Mouse (Mus musculus): ENCODE measurements around the gene Gmppb. TPM values are rescaled to one million over a fixed set of nuclear protein-coding genes. Genes with fewer than 3 reads are reported as not detected.

Gene Gmppb
- polyA plus RNA-seq, 1 experiment from 2014 or later: 18.8 TPM

DNA sequence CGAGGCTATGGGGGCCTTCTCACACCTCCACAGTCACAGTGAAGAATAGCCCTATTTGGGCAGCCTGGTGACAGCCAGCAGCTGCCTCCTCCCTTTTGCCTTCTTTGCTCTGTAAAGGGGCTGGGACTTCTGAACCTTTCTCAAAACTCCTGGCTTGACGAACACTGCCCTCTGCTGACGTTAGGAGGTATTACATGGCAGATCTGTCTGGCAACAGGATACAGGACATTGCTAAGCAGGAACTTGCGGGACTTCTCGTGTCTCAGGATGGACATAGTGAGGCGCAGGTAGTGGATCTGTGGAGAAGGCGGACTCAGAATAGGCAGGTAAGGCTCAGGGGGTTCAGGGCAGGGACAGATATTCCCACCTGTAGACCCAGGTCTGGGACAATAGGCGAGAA lies 18.9 kb downstream of the Gmppb start:
- no peak for ATAC-seq (ENCODE audit: insufficient number of reproducible peaks, insufficient read depth, low FRiP score, low read depth)
- Histone ChIP-seq H3K4me3 (ENCODE audit: control insufficient read depth in 1 of 2, insufficient read depth in 1 of 2, low read depth in 1 of 2, low read length in 2 of 2) (no peak overlapping the region), H3K4me2 (ENCODE audit: low read length) (no peak overlapping the region), H3K27ac (replicated peaks in 1 of 2; ENCODE audit: control insufficient read depth in 1 of 2, insufficient read depth in 1 of 2, low read depth in 2 of 2, low read length in 2 of 2) (no peak overlapping the region), H3K36me3 (ENCODE audit: control insufficient read depth, insufficient read depth, low read length) (peaks cover 60% of the 10 kb centered on the region), H3K27me3 (ENCODE audit: control insufficient read depth, insufficient read depth, low read length) (no peaks in the 10 kb centered on the region), H3K4me1 (ENCODE audit: control insufficient read depth in 2 of 2, insufficient read depth in 2 of 2, low read length in 2 of 2) (peaks cover 11 to 16% of the 10 kb centered on the region in 2 experiments), H3K9me3 (ENCODE audit: control insufficient read depth, low read length) (no peaks in the 10 kb centered on the region), H3K9ac (ENCODE audit: low read length) (no peak overlapping the region; the same call in 1 of the 2 replicates)
- WGBS: 21% methylated on average over 8 of the region's 8 CpGs

DNA sequence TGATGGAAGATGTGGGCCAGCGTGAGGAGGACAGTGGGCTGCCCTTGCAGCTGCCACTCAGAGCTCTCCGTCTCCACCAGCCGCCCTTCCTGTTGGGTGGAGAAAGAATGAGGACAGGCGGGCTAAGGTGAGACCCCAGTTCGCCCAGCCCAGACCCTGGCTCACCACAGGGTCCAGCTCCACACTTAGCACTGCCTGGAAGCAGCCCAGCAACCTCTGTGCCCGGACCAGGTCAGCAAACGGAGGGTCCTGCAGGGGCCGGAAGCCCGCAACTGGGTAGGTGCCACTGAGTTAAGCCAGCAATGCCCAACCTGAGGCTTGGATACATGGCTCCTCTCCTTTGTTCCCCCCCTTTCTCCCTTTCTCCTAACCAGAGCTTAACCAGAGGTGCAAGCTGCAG lies 20.0 kb downstream of the Gmppb start:
- no peak overlapping the region for H3K4me2 ChIP-seq (ENCODE audit: low read length)
- H3K27ac ChIP-seq (replicated peaks in 1 of 2; ENCODE audit: control insufficient read depth in 1 of 2, insufficient read depth in 1 of 2, low read depth in 2 of 2, low read length in 2 of 2): no peak overlapping the region
- no peak for ATAC-seq (ENCODE audit: insufficient number of reproducible peaks, insufficient read depth, low FRiP score, low read depth)
- H3K4me3 ChIP-seq (ENCODE audit: control insufficient read depth in 1 of 2, insufficient read depth in 1 of 2, low read depth in 1 of 2, low read length in 2 of 2): no peak overlapping the region
- H3K27me3 ChIP-seq (ENCODE audit: control insufficient read depth, insufficient read depth, low read length): no peaks in the 10 kb centered on the region
- peaks cover 49% of the 10 kb centered on the region for H3K36me3 ChIP-seq (ENCODE audit: control insufficient read depth, insufficient read depth, low read length)
- WGBS: 83% methylated on average over 9 of the region's 9 CpGs
- H3K9me3 ChIP-seq (ENCODE audit: control insufficient read depth, low read length): no peaks in the 10 kb centered on the region
- peaks cover 15 to 27% of the 10 kb centered on the region in 2 experiments for H3K4me1 ChIP-seq (ENCODE audit: control insufficient read depth in 2 of 2, insufficient read depth in 2 of 2, low read length in 2 of 2)
- no peak overlapping the region for H3K9ac ChIP-seq (ENCODE audit: low read length)

DNA sequence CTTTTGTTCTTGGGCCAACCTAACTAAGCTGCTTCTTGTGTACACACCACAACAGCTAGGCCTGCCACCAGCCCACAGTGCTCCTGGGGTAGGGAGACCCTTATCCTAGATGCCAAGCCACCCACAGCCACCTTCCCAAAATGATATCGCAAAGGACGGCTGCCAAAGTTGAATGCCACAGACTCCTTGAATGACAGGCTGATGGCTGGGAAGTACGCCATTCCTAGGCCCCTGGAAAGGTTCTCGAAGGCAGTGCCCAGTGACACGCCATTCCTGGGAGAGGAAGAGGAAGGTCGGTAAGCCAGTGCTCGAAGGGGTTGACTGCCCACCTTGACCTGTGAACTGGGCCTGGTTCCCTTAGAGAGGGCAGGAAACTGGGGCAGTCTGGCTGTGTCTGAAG lies 20.5 kb downstream of the Gmppb start:
- Histone ChIP-seq H3K27ac (replicated peaks in 1 of 2; ENCODE audit: control insufficient read depth in 1 of 2, insufficient read depth in 1 of 2, low read depth in 2 of 2, low read length in 2 of 2) (no peak overlapping the region), H3K27me3 (ENCODE audit: control insufficient read depth, insufficient read depth, low read length) (no peaks in the 10 kb centered on the region), H3K4me3 (ENCODE audit: control insufficient read depth in 1 of 2, insufficient read depth in 1 of 2, low read depth in 1 of 2, low read length in 2 of 2) (no peak overlapping the region), H3K4me1 (ENCODE audit: control insufficient read depth in 2 of 2, insufficient read depth in 2 of 2, low read length in 2 of 2) (peaks cover 15 to 28% of the 10 kb centered on the region in 2 experiments), H3K4me2 (ENCODE audit: low read length) (no peak overlapping the region), H3K36me3 (ENCODE audit: control insufficient read depth, insufficient read depth, low read length) (peaks cover 44% of the 10 kb centered on the region), H3K9ac (ENCODE audit: low read length) (no peak overlapping the region), H3K9me3 (ENCODE audit: control insufficient read depth, low read length) (no peaks in the 10 kb centered on the region)
- no peak for ATAC-seq (ENCODE audit: insufficient number of reproducible peaks, insufficient read depth, low FRiP score, low read depth)
- 81% methylated on average over 7 of the region's 7 CpGs for WGBS

DNA sequence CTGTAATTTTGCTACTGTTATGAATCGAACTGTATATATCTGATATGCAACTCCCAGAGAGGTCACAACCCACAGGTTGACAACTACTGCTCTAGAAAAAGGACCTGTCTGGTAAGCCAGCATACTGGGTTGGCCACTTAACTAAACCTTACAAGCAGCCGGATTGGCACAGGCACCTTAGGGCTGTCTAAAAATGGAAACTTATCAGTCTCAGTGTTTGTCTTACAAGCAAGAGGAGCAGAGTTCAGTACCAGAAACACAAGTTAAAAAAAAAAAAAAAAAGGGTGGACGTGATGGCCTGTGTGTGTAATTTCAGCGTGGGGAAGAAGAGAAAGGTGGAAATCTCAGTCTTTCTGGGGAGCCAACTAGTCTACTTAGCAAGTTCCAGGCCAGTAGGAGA lies 22.8 kb downstream of the Gmppb start:
- 28% methylated on average over 4 of the region's 4 CpGs for WGBS
- Histone ChIP-seq H3K4me1 (ENCODE audit: control insufficient read depth in 2 of 2, insufficient read depth in 2 of 2, low read length in 2 of 2) (peaks cover 15 to 28% of the 10 kb centered on the region in 2 experiments), H3K9ac (ENCODE audit: low read length) (0 out of 2 replicates have a peak overlapping the region, but pooled peaks have one; percentile 38), H3K9me3 (ENCODE audit: control insufficient read depth, low read length) (no peaks in the 10 kb centered on the region), H3K27ac (replicated peaks in 1 of 2; ENCODE audit: control insufficient read depth in 1 of 2, insufficient read depth in 1 of 2, low read depth in 2 of 2, low read length in 2 of 2) (peak overlapping the region; percentile 80 to 91), H3K36me3 (ENCODE audit: control insufficient read depth, insufficient read depth, low read length) (peaks cover 31% of the 10 kb centered on the region), H3K4me3 (ENCODE audit: control insufficient read depth in 1 of 2, insufficient read depth in 1 of 2, low read depth in 1 of 2, low read length in 2 of 2) (no peak overlapping the region), H3K27me3 (ENCODE audit: control insufficient read depth, insufficient read depth, low read length) (no peaks in the 10 kb centered on the region), H3K4me2 (ENCODE audit: low read length) (peak overlapping the region; percentile 21; the same call in 1 of the 2 replicates)
- no peak for ATAC-seq (ENCODE audit: insufficient number of reproducible peaks, insufficient read depth, low FRiP score, low read depth)

DNA sequence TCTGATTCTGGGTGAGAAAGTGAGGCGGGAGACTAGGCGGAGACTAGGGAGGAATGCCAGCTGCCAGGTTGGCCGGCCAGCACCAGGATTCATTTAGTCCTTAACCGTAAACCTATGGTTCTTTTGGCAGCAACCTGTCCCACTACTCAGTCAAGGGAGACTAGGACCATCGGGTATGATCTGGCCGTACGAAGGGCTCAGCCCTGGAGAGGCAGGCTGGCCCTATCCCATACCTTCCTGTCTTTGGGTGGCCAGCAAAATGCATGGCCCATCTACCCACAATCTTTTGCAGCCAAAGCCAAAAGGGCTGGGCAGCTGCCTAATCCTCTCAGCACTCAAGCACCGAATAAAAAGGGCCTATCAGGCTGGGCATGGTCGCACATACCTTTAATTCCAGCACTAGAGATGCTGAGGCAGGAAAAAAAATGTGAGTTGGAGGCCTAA lies 23.5 kb downstream of the Gmppb start:
- Histone ChIP-seq H3K4me3 (ENCODE audit: control insufficient read depth in 1 of 2, insufficient read depth in 1 of 2, low read depth in 1 of 2, low read length in 2 of 2) (no peak overlapping the region), H3K9me3 (ENCODE audit: control insufficient read depth, low read length) (no peaks in the 10 kb centered on the region), H3K27ac (replicated peaks in 1 of 2; ENCODE audit: control insufficient read depth in 1 of 2, insufficient read depth in 1 of 2, low read depth in 2 of 2, low read length in 2 of 2) (peak overlapping the region; percentile 80 to 91), H3K36me3 (ENCODE audit: control insufficient read depth, insufficient read depth, low read length) (peaks cover 34% of the 10 kb centered on the region), H3K27me3 (ENCODE audit: control insufficient read depth, insufficient read depth, low read length) (no peaks in the 10 kb centered on the region), H3K4me1 (ENCODE audit: control insufficient read depth in 2 of 2, insufficient read depth in 2 of 2, low read length in 2 of 2) (peaks cover 15 to 27% of the 10 kb centered on the region in 2 experiments), H3K4me2 (ENCODE audit: low read length) (peak overlapping the region; percentile 21; the same call in 1 of the 2 replicates), H3K9ac (ENCODE audit: low read length) (peak overlapping the region; percentile 38; the same call in 1 of the 2 replicates)
- peak; percentile 33; the same call in 1 of the 2 replicates for ATAC-seq (ENCODE audit: insufficient number of reproducible peaks, insufficient read depth, low FRiP score, low read depth)
- 28% methylated on average over 9 of the region's 9 CpGs for WGBS

DNA sequence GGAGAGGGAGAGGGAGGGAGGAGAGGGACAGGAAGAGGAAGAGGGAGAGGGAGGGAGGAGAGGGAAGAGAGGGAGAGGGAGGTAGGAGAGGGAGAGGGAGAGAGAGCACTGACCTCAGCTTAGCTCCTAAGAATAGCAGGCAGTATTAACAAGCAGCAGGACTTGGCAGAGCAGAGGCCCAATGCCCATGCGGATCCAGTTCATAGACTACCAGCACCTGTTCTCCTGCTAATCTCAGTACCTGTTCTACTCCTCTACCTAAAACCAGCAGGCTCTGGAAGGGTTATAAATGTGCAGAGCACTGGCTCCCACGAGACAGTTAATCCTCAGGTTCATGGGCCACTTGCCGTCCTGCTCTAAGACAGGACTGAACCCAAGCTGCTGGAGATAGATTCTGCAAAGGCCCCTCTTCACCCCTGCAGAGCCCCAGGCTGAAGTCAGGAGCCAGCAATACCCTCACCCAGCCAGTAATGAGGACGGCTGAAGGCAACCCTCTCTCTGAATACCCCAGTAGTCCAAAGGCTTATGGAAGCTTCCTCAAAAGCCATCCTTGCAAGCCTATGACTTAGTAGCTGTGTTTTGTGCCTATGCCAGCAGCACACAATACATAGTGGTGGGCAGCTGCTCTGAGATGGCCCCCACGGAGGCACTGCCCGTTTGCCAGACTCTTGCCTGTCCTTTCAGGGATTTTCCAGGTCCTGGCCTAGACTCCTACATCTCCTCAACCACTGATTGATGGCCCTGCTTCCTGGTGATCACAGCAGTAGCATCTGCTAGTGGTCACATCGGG lies 24.3 kb downstream of the Gmppb start:
- H3K4me3 ChIP-seq (ENCODE audit: control insufficient read depth in 1 of 2, insufficient read depth in 1 of 2, low read depth in 1 of 2, low read length in 2 of 2): no peak overlapping the region
- H3K9me3 ChIP-seq (ENCODE audit: control insufficient read depth, low read length): no peaks in the 10 kb centered on the region
- 46% methylated on average over 7 of the region's 7 CpGs for WGBS
- H3K4me1 ChIP-seq (ENCODE audit: control insufficient read depth in 2 of 2, insufficient read depth in 2 of 2, low read length in 2 of 2): peaks cover 15 to 29% of the 10 kb centered on the region in 2 experiments
- no peak for ATAC-seq (ENCODE audit: insufficient number of reproducible peaks, insufficient read depth, low FRiP score, low read depth)
- H3K27ac ChIP-seq (replicated peaks in 1 of 2; ENCODE audit: control insufficient read depth in 1 of 2, insufficient read depth in 1 of 2, low read depth in 2 of 2, low read length in 2 of 2): peak overlapping the region; percentile 49 to 80
- no peaks in the 10 kb centered on the region for H3K27me3 ChIP-seq (ENCODE audit: control insufficient read depth, insufficient read depth, low read length)
- H3K4me2 ChIP-seq (ENCODE audit: low read length): peak overlapping the region; percentile 30
- peak overlapping the region; percentile 45 for H3K9ac ChIP-seq (ENCODE audit: low read length)
- peaks cover 34% of the 10 kb centered on the region for H3K36me3 ChIP-seq (ENCODE audit: control insufficient read depth, insufficient read depth, low read length)

DNA sequence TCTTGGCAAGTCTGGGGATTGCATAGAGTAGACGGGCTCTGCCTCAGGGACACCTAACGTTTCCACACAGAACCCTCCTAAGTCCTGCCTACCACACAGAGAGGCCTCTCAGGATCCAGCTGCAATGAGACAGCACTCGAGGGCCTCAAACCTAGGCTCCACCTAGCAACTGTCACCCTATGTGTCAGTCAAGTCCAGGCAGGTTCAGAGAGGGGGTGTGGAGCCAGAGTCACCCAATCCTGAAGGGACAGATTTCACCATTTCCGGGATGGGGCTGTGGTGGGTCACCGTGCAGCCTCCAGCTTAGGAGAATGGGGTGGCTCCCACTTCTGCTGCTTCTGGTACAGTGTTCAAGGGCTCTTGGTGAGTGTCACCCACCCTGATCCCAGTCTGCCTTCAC lies 31.1 kb downstream of the Gmppb start, which contains the start of gene Mst1:
Mst1 (plus strand) TSS at position 269 of the 400 bp plus-strand sequence.
- H3K4me1 ChIP-seq (ENCODE audit: control insufficient read depth in 2 of 2, insufficient read depth in 2 of 2, low read length in 2 of 2): peaks cover 10 to 18% of the 10 kb centered on the region in 2 experiments
- H3K27me3 ChIP-seq (ENCODE audit: control insufficient read depth, insufficient read depth, low read length): peaks cover 31% of the 10 kb centered on the region
- no peak within 1 kb of the TSS for H3K27ac ChIP-seq (replicated peaks in 1 of 2; ENCODE audit: control insufficient read depth in 1 of 2, insufficient read depth in 1 of 2, low read depth in 2 of 2, low read length in 2 of 2)
- peak within 1 kb of the TSS; percentile 76 for H3K4me2 ChIP-seq (ENCODE audit: low read length)
- H3K9ac ChIP-seq (ENCODE audit: low read length): peak within 1 kb of the TSS; percentile 97
- H3K4me3 ChIP-seq (ENCODE audit: control insufficient read depth in 1 of 2, insufficient read depth in 1 of 2, low read depth in 1 of 2, low read length in 2 of 2): peak within 1 kb of the TSS; percentile 79 to 84
- H3K9me3 ChIP-seq (ENCODE audit: control insufficient read depth, low read length): no peaks in the 10 kb centered on the region
- WGBS: 70% methylated on average over 5 of the region's 5 CpGs
- no peak for ATAC-seq (ENCODE audit: insufficient number of reproducible peaks, insufficient read depth, low FRiP score, low read depth)
- H3K36me3 ChIP-seq (ENCODE audit: control insufficient read depth, insufficient read depth, low read length): peaks cover 22% of the 10 kb centered on the region

All from heart, embryonic 14.5 days (tissue).